In genomic region chr4:45143005-45143404, GRCm38 (mm10) we compare ENCODE assay signal across 17 mouse cellular contexts. TPM values are rescaled to one million over a fixed set of nuclear protein-coding genes. Genes with fewer than 3 reads are reported as not detected.
A peak's percentile ranks its signal among the peaks of the same experiment; 100 is the strongest.
DNase-seq lines count a peak whose midpoint lies in the region; ATAC-seq lines count a peak whose summit lies in the region.
"Had no signal": no experiment of that assay in that cellular context is flagged by ENCODE, and none has a peak within 500 bp of the region (broad histone marks: within the 10 kb centered on the region; RNA-seq: fewer than 3 reads in every experiment).

No protein-coding gene starts in this region.

- H3K9ac ChIP-seq in midbrain, embryonic 13.5 days (replicated peaks), result no peak overlapping the region
- H3K9ac ChIP-seq: embryonic facial prominence, embryonic 15.5 days; stomach, embryonic 15.5 days had no signal

- H3K4me1 ChIP-seq in midbrain, embryonic 13.5 days (replicated peaks), result peaks cover 22% of the 10 kb centered on the region

- H3K27me3 ChIP-seq in midbrain, embryonic 13.5 days, result 0 out of 2 replicates have a peak, but pooled peaks cover 5% of the 10 kb centered on the region
- H3K27me3 ChIP-seq: Patski; stomach, embryonic 15.5 days had no signal

- H3K4me3 ChIP-seq in midbrain, embryonic 13.5 days (replicated peaks), result no peak overlapping the region
- H3K4me3 ChIP-seq: embryonic facial prominence, embryonic 15.5 days; left cerebral cortex, adult 2 months; stomach, embryonic 15.5 days had no signal

- peak; percentile 2 to 3 for DNase-seq in frontal cortex, postnatal 36 days (ENCODE audit: low spot score in 2 of 2)
- no peak for DNase-seq in frontal cortex, postnatal 10 days (ENCODE audit: low spot score in 2 of 2)
- DNase-seq in right cerebral cortex, postnatal 10 days (ENCODE audit: low spot score in 2 of 2), result peak; percentile 27 to 38
- DNase-seq in right cerebral cortex, postnatal 14 days, result no peak
- DNase-seq in kidney, adult 11 months, result no peak
- no peak for DNase-seq in lung, postnatal 4 days
- DNase-seq: adrenal gland, adult 2 months; cerebellum, adult 11-12 months; kidney, postnatal 14 days; lung, postnatal 10 days; thymus, postnatal 4 days had no signal

- H3K4me2 ChIP-seq in midbrain, embryonic 13.5 days (replicated peaks), result no peak overlapping the region
- H3K4me2 ChIP-seq: embryonic facial prominence, embryonic 15.5 days; stomach, embryonic 15.5 days had no signal

- H3K9me3 ChIP-seq in midbrain, embryonic 13.5 days, result no peaks in the 10 kb centered on the region
- H3K9me3 ChIP-seq: embryonic facial prominence, embryonic 15.5 days; stomach, embryonic 15.5 days had no signal

- no peak overlapping the region for H3K27ac ChIP-seq in midbrain, embryonic 13.5 days
- H3K27ac ChIP-seq: embryonic facial prominence, embryonic 15.5 days; left cerebral cortex, adult 2 months; stomach, embryonic 15.5 days had no signal

- WGBS in midbrain, embryonic 13.5 days, result 63% methylated on average over 8 of the region's 8 CpGs

- no peaks in the 10 kb centered on the region for H3K36me3 ChIP-seq in midbrain, embryonic 13.5 days
- H3K36me3 ChIP-seq: embryonic facial prominence, embryonic 15.5 days; stomach, embryonic 15.5 days had no signal

- peak; percentile 48; the same call in 1 of the 2 replicates for ATAC-seq in midbrain, embryonic 13.5 days
- ATAC-seq: CD4-positive, CD25-positive, alpha-beta regulatory T cell, adult 4 months; Patski had no signal

RNA-seq across cellular contexts. Expression of gene Tomm5, which starts 35.1 kb away (rescaled TPM):
- 153 and 154 TPM in 2 replicates for polyA plus RNA-seq in midbrain, embryonic 13.5 days (2015; fragmentation: Nextera tagmentation; extraction: Ambion mirVana)

RNA-seq across cellular contexts. Expression of gene Frmpd1, which starts 41.7 kb away (rescaled TPM):
- 1.1 and 1.2 TPM in 2 replicates for polyA plus RNA-seq in midbrain, embryonic 13.5 days (2015; fragmentation: Nextera tagmentation; extraction: Ambion mirVana)
- polyA plus RNA-seq: CD4-positive, CD25-positive, alpha-beta regulatory T cell, adult 4 months had no signal

RNA-seq across cellular contexts. Expression of gene Fbxo10, which starts 58.6 kb away (rescaled TPM):
- polyA plus RNA-seq in midbrain, embryonic 13.5 days (2015; fragmentation: Nextera tagmentation; extraction: Ambion mirVana), result 14.2 and 14.5 TPM in 2 replicates

Comparison
In these comparisons a context has a peak if more than half of its experiments do, and no peak if none do; other contexts are left out.
1. DNase-seq: peak in frontal cortex, postnatal 36 days (2 of 2) and right cerebral cortex, postnatal 10 days (2 of 2); none in frontal cortex, postnatal 10 days (0 of 2), right cerebral cortex, postnatal 14 days (single experiment), kidney, adult 11 months (single experiment) and lung, postnatal 4 days (0 of 2).